Mouse (Mus musculus): ENCODE data around the gene Tcf7l2. TPM values are rescaled to one million over a fixed set of nuclear protein-coding genes. Genes with fewer than 3 reads are reported as not detected.

Tcf7l2 gene
- total and polyA plus RNA-seq, 2 experiments from 2014 or later, result 3.9 to 71.6 TPM

GRCm38 (mm10) chr19:55837924-55838323 lies 96.3 kb downstream of the Tcf7l2 start:
- ATAC-seq (peak; percentile 89), DNase-seq (ENCODE audit: low spot score) (peak; percentile 72)
- H3K9ac ChIP-seq (replicated peaks; ENCODE audit: low read length), result no peak overlapping the region
- H3K27ac ChIP-seq, result peak overlapping the region; percentile 52
- no peaks in the 10 kb centered on the region for H3K9me3 ChIP-seq (ENCODE audit: low read length)
- H3K4me3 ChIP-seq (ENCODE audit: low read length), result no peak overlapping the region
- peak overlapping the region; percentile 22 for H3K4me2 ChIP-seq (ENCODE audit: low read depth, low read length)
- no peak for TF ChIP-seq CTCF (IDR thresholded peaks at IDR 0.05; ENCODE audit: low read depth)
- H3K36me3 ChIP-seq (ENCODE audit: insufficient read depth, low read length), result no peaks in the 10 kb centered on the region
- WGBS, result 8% methylated on average over 9 of the region's 9 CpGs
- no peaks in the 10 kb centered on the region for H3K27me3 ChIP-seq (ENCODE audit: insufficient read depth, low read length)
- 0 out of 2 replicates have a peak, but pooled peaks cover 8% of the 10 kb centered on the region for H3K4me1 ChIP-seq (ENCODE audit: insufficient read depth, low read length)

DNA sequence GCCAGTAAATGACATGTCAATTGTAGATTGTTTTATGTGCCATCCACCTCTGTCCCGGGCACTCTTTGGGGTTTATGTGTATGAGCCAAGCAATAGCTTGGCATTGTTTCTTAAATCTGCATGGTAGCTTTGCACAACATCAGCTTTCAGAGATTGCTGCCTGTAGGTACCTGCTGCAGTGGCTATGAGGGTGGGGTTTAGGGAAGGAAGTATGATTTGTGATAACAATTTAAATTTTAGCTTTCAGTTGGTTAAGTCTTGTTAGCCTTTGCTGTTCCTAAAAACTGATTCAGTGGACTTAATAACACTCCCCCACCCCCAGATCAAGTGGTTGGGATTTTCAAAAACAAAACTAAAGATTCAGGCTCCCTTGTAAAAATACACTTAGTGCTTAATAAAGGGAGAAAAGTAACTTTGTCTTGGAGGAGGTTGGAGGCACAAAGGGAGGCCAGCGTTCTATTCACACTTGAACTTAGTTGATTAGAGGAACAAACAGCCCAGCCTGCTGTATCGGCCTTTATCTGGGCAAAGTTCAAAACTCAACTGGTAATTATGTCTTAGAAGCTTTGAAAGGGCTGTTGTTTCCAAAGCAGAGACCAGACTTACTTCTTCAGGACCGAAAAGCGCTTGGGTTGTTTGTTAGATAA lies 96.9 kb downstream of the Tcf7l2 start:
- H3K9me3 ChIP-seq (ENCODE audit: low read length), result no peaks in the 10 kb centered on the region
- H3K4me2 ChIP-seq (ENCODE audit: low read depth, low read length), result peak overlapping the region; percentile 22
- H3K27ac ChIP-seq, result peak overlapping the region; percentile 52
- H3K36me3 ChIP-seq (ENCODE audit: insufficient read depth, low read length), result no peaks in the 10 kb centered on the region
- H3K27me3 ChIP-seq (ENCODE audit: insufficient read depth, low read length), result no peaks in the 10 kb centered on the region
- TF ChIP-seq CTCF (IDR thresholded peaks at IDR 0.05; ENCODE audit: low read depth), result no peak
- no peak overlapping the region for H3K4me3 ChIP-seq (ENCODE audit: low read length)
- DNase-seq (ENCODE audit: low spot score) (no peak), ATAC-seq (no peak)
- WGBS, result 31% methylated on average over 5 of the region's 5 CpGs
- H3K9ac ChIP-seq (replicated peaks; ENCODE audit: low read length), result no peak overlapping the region
- 0 out of 2 replicates have a peak, but pooled peaks cover 8% of the 10 kb centered on the region for H3K4me1 ChIP-seq (ENCODE audit: insufficient read depth, low read length)

DNA sequence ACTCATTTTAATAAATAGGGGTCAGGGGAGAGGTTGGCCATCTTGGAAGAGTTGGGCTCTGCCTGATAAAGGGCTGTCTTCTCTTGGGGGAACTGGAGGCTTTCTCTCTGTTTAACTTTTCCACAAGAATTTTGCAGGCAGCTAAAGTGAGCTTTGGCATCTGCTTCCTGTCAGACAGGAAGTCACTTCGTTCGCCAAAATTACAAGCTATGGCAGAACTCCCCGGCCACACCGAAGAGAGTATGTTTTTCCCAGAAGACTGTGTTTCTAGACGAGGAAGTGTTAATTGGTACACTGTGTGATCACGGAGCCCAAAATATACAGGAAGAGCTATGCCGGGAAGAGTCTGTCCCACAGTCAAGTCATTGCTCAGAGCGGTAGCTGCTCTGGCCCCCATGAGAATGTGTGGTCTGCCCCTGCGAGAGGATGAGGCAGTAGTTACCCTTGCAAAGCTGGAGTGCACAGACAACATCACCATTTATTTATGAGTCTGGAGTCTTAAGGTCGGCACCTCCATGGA lies 97.5 kb downstream of the Tcf7l2 start:
- WGBS, result 48% methylated on average over 10 of the region's 10 CpGs
- Histone ChIP-seq H3K4me1 (ENCODE audit: insufficient read depth, low read length) (0 out of 2 replicates have a peak, but pooled peaks cover 8% of the 10 kb centered on the region), H3K9me3 (ENCODE audit: low read length) (no peaks in the 10 kb centered on the region), H3K4me3 (ENCODE audit: low read length) (no peak overlapping the region), H3K27ac (peak overlapping the region; percentile 52), H3K27me3 (ENCODE audit: insufficient read depth, low read length) (no peaks in the 10 kb centered on the region), H3K9ac (replicated peaks; ENCODE audit: low read length) (no peak overlapping the region), H3K36me3 (ENCODE audit: insufficient read depth, low read length) (no peaks in the 10 kb centered on the region), H3K4me2 (ENCODE audit: low read depth, low read length) (no peak overlapping the region)
- no peak for ATAC-seq
- TF ChIP-seq CTCF (IDR thresholded peaks at IDR 0.05; ENCODE audit: low read depth), result no peak
- DNase-seq (ENCODE audit: low spot score), result no peak

DNA sequence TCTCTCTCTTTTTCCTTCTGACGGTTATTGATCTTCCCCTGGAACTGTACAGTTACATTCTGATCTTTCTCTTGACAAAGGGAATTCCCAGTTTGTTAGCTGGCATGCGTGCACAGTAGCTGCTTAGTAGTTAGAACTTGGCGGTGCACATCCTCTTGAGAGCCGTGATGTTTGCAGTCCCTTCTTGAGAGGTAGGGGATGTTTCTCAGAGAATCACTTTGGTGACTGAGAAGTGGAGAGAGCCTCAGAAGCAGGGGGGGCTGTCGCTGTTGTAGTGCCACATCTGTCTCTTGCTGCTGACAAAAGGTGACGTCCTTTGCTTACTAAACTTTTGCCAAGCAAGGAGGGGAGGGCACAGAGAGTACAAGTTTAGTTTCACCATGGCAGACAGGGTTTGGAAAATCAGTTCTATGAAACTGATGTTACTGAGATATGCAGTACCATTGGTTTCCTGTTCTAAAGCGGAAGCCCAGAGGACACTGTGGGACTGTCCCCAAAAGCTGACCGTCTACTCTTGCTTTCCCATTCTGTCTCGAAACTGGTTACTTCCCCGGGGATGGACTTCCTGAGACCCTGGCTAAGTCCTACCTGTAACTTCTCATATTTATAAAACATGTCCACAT lies 99.0 kb downstream of the Tcf7l2 start:
- ATAC-seq, result no peak
- no peaks in the 10 kb centered on the region for H3K27me3 ChIP-seq (ENCODE audit: insufficient read depth, low read length)

GRCm38 (mm10) chr19:55842046-55842445 lies 100.4 kb downstream of the Tcf7l2 start:
- no peaks in the 10 kb centered on the region for H3K36me3 ChIP-seq (ENCODE audit: insufficient read depth, low read length)
- H3K4me2 ChIP-seq (ENCODE audit: low read depth, low read length), result no peak overlapping the region
- TF ChIP-seq CTCF (IDR thresholded peaks at IDR 0.05; ENCODE audit: low read depth), result no peak
- DNase-seq (ENCODE audit: low spot score) (no peak), ATAC-seq (no peak)
- no peaks in the 10 kb centered on the region for H3K9me3 ChIP-seq (ENCODE audit: low read length)
- H3K4me1 ChIP-seq (ENCODE audit: insufficient read depth, low read length), result 0 out of 2 replicates have a peak, but pooled peaks cover 7% of the 10 kb centered on the region
- 79% methylated on average over 7 of the region's 7 CpGs for WGBS
- H3K27ac ChIP-seq, result no peak overlapping the region
- no peak overlapping the region for H3K4me3 ChIP-seq (ENCODE audit: low read length)
- no peaks in the 10 kb centered on the region for H3K27me3 ChIP-seq (ENCODE audit: insufficient read depth, low read length)
- H3K9ac ChIP-seq (replicated peaks; ENCODE audit: low read length), result no peak overlapping the region

More for the DNA sequence above, 99.0 kb downstream of the Tcf7l2 start:
- no peak overlapping the region for H3K4me2 ChIP-seq (ENCODE audit: low read depth, low read length)
- H3K9ac ChIP-seq (replicated peaks; ENCODE audit: low read length), result no peak overlapping the region
- H3K36me3 ChIP-seq (ENCODE audit: insufficient read depth, low read length), result no peaks in the 10 kb centered on the region
- no peak for DNase-seq (ENCODE audit: low spot score)
- TF ChIP-seq CTCF (IDR thresholded peaks at IDR 0.05; ENCODE audit: low read depth), result no peak
- no peaks in the 10 kb centered on the region for H3K9me3 ChIP-seq (ENCODE audit: low read length)
- H3K4me3 ChIP-seq (ENCODE audit: low read length), result no peak overlapping the region
- WGBS, result 58% methylated on average over 10 of the region's 10 CpGs
- no peak overlapping the region for H3K27ac ChIP-seq
- H3K4me1 ChIP-seq (ENCODE audit: insufficient read depth, low read length), result 0 out of 2 replicates have a peak, but pooled peaks cover 8% of the 10 kb centered on the region

GRCm38 (mm10) chr19:55843111-55843887 lies 101.7 kb downstream of the Tcf7l2 start:
- Histone ChIP-seq H3K27ac (no peak overlapping the region), H3K4me2 (ENCODE audit: low read depth, low read length) (no peak overlapping the region), H3K4me3 (ENCODE audit: low read length) (no peak overlapping the region), H3K4me1 (ENCODE audit: insufficient read depth, low read length) (0 out of 2 replicates have a peak, but pooled peaks cover 1% of the 10 kb centered on the region), H3K9ac (replicated peaks; ENCODE audit: low read length) (no peak overlapping the region), H3K27me3 (ENCODE audit: insufficient read depth, low read length) (no peaks in the 10 kb centered on the region), H3K36me3 (ENCODE audit: insufficient read depth, low read length) (no peaks in the 10 kb centered on the region), H3K9me3 (ENCODE audit: low read length) (no peaks in the 10 kb centered on the region)
- no peak for TF ChIP-seq CTCF (IDR thresholded peaks at IDR 0.05; ENCODE audit: low read depth)
- 67% methylated on average over 11 of the region's 11 CpGs for WGBS
- DNase-seq (ENCODE audit: low spot score), result no peak
- no peak for ATAC-seq

Data from hindbrain, postnatal 0 days (tissue).